Comparison of ENCODE assay signal across 16 mouse cellular contexts in the genomic region with DNA sequence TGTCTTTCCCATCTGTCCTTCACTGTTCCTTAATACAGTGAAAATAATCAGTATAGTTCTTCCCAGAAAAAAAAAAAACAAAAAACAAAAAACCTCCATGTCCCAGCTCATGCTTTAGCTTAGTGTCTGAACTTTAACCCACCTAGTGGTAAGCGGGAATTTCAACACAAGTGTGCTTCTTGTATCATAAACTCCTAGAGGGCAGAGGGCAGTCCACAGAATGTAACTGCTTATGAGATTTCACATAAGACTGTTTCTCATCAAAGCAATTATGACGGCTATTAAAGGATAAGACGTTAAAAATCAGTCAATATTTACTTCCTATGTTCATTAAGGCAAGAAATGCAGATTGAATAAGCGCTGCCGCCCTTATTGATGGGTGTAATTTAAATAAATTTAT.
"Had no signal": no experiment of that assay in that cellular context is flagged by ENCODE, and none has a peak within 500 bp of the region (broad histone marks: within the 10 kb centered on the region; RNA-seq: fewer than 3 reads in every experiment).

No protein-coding gene starts in this region.

- DNase-seq: lung, adult 2 months; lung, postnatal 14 days; lung, postnatal 36 days; right cerebral cortex, postnatal 14 days; thymus, postnatal 14 days; thymus, postnatal 36 days had no signal

- H3K27me3 ChIP-seq: lung, embryonic 15.5 days; megakaryocyte, embryonic 14.5 days; midbrain, embryonic 13.5 days; midbrain, embryonic 15.5 days; neural tube, embryonic 12.5 days; stomach, embryonic 15.5 days had no signal

- H3K27ac ChIP-seq: lung, embryonic 15.5 days; macrophage; midbrain, embryonic 13.5 days; midbrain, embryonic 15.5 days; neural tube, embryonic 12.5 days; stomach, embryonic 15.5 days; stomach, postnatal 0 days had no signal

- H3K9me3 ChIP-seq: lung, embryonic 15.5 days; megakaryocyte, embryonic 14.5 days; midbrain, embryonic 13.5 days; midbrain, embryonic 15.5 days; neural tube, embryonic 12.5 days; stomach, embryonic 15.5 days had no signal

- H3K4me3 ChIP-seq: lung, embryonic 15.5 days; megakaryocyte, embryonic 14.5 days; midbrain, embryonic 13.5 days; midbrain, embryonic 15.5 days; neural tube, embryonic 12.5 days; stomach, embryonic 15.5 days had no signal

- H3K4me2 ChIP-seq: lung, embryonic 15.5 days; midbrain, embryonic 11.5 days; midbrain, embryonic 13.5 days; midbrain, embryonic 15.5 days; neural tube, embryonic 12.5 days; stomach, embryonic 15.5 days had no signal

- H3K36me3 ChIP-seq: lung, embryonic 15.5 days; midbrain, embryonic 13.5 days; midbrain, embryonic 15.5 days; neural tube, embryonic 12.5 days; stomach, embryonic 15.5 days had no signal

- H3K4me1 ChIP-seq: lung, embryonic 15.5 days; megakaryocyte, embryonic 14.5 days; neural tube, embryonic 12.5 days; stomach, embryonic 15.5 days had no signal

- ATAC-seq: lung, postnatal 0 days; midbrain, embryonic 13.5 days; midbrain, embryonic 15.5 days had no signal

- H3K9ac ChIP-seq: lung, embryonic 15.5 days; midbrain, embryonic 13.5 days; midbrain, embryonic 15.5 days; neural tube, embryonic 12.5 days; stomach, embryonic 15.5 days had no signal
